Mouse (Mus musculus): ENCODE results near the gene Dazap1. TPM values are rescaled to one million over a fixed set of nuclear protein-coding genes. Genes with fewer than 3 reads are reported as not detected.

The Dazap1 gene
- total RNA-seq, 4 experiments from 2014 or later: 72.3 to 125 (median 90.3) TPM

DNA sequence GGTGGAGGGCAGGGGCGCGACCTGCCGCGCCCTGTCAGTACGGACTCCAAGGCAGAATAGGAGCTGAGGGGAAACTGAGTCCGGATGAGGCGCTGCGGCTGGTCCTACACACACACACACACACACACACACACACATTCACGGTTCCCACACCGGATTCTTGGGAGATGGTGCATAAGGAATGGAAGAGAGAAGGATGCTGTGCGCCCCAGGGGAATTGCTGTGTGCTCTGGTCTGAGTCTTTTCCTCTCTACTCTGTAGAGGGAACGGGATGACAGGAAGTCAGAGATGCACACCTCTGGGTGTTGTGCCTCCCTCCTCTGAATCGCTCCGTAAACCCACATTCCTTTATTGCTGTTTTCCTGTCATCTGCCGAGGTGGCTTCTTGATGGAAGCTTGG, 38.0 kb downstream of the Dazap1 start:
- DNase-seq: no peak

DNA sequence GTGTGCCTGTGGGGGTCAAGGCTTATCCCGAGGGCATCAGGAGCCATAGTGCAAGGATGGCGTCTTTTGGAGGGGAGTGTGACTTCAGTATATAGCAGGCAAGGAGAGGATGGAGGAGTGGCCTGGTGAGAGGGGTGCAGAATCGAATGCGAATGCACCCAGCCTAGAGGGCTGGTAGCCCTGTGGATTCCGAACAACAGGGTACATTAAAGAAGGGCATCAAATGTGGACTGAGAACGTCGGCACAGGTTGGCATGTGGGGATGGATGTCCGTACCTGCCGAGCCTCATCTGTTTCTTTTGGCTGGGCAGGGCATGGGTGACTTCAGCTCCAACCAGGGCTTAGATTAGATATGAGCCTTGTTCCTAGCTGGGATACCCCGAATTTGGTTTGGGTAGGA, 38.5 kb downstream of the Dazap1 start:
- no peak for DNase-seq

GRCm38 (mm10) chr10:80300672-80301181, 39.4 kb downstream of the Dazap1 start:
- DNase-seq: no peak

DNA sequence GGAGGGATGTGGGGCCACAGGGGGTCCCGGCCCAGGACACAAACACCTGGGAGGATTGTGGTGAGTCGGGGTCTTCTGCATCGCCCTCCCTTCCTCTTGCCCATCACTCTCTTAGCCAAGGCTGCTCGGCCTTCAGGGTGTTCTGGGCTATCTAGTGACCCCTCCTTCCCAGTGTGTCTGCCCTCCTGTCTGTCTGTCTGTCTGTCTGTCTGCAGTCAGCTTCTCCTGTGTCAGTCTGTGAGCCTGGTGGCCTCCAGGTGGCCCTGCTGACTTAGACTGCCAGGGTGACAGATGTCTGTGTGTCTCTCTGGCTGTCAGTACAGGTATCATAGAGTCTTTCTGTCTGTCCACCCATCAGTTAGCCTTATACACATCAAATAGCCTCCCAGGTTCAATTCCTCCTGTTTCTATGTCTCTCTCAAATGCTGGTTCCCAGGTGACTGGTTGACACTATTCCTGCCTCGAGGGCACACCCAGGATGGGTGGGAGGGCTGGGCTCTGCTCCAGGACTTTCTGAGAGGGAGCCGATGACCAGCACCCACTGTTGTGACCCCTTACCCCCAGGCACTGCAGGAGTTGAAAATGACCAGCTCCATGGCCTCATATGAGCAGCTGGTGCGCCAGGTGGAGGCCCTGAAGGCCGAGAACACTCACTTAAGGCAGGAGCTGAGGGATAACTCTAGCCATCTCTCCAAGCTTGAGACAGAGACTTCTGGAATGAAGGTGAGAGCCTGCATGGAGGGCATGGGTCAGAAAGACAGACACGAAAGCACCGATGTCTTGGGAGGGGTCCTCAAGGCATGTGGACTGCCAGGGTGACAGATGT, 40.2 kb downstream of the Dazap1 start:
- DNase-seq: no peak

GRCm38 (mm10) chr10:80302082-80302355, 40.7 kb downstream of the Dazap1 start:
- no peak for DNase-seq

- no peak for DNase-seq
Measured at GRCm38 (mm10) chr10:80302471-80302881, 41.2 kb downstream of the Dazap1 start.

GRCm38 (mm10) chr10:80304458-80304857, 43.2 kb downstream of the Dazap1 start:
- DNase-seq: no peak

- DNase-seq: no peak
Measured at GRCm38 (mm10) chr10:80304862-80305261, 43.6 kb downstream of the Dazap1 start.

- no peak for DNase-seq
Measured at GRCm38 (mm10) chr10:80311560-80311959, 50.3 kb downstream of the Dazap1 start.

DNA sequence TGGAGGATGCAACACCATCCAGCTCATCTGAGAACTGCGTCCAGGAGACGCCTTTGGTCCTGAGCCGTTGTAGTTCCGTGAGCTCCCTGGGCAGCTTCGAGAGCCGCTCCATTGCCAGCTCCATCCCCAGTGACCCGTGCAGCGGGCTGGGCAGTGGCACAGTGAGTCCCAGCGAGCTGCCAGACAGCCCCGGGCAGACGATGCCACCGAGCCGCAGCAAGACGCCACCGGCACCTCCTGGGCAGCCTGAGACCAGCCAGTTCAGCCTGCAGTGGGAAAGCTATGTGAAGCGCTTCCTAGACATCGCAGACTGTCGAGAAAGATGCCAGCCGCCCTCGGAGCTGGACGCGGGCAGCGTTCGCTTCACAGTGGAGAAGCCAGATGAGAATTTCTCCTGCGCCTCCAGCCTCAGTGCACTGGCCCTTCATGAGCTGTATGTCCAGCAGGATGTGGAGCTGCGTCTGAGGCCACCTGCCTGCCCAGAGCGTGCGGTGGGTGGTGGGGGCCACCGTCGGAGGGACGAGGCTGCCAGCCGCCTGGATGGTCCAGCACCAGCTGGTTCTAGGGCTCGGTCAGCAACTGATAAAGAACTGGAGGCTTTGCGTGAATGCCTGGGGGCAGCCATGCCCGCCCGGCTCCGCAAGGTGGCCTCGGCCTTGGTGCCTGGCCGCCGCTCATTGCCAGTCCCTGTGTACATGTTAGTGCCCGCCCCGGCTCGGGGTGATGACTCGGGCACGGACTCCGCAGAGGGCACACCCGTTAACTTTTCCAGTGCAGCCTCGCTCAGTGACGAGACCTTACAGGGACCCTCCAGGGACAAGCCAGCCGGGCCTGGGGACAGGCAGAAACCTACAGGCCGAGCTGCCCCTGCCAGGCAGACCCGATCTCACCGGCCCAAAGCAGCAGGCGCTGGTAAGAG, 51.6 kb downstream of the Dazap1 start:
- no peak for DNase-seq

- no peak for DNase-seq
Measured at GRCm38 (mm10) chr10:80313627-80314201, 52.4 kb downstream of the Dazap1 start.

- DNase-seq: no peak
Measured at GRCm38 (mm10) chr10:80314494-80315001, 53.3 kb downstream of the Dazap1 start.

DNA sequence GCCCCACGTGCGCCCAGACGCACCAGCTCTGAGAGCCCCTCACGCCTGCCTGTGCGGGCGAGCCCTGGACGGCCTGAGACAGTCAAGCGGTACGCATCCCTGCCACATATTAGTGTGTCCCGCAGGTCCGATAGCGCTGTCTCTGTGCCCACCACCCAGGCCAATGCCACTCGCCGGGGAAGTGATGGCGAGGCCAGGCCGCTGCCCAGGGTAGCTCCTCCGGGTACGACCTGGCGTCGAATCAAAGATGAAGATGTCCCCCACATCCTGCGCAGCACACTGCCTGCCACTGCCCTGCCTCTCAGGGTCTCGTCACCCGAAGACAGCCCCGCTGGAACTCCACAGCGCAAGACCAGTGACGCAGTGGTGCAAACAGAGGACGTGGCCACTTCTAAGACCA, 54.0 kb downstream of the Dazap1 start:
- DNase-seq: no peak

- no peak for DNase-seq
Measured at GRCm38 (mm10) chr10:80316359-80316781, 55.1 kb downstream of the Dazap1 start.

GRCm38 (mm10) chr10:80317011-80317410, 55.7 kb downstream of the Dazap1 start:
- no peak for DNase-seq

- DNase-seq: peak; percentile 90
Measured at GRCm38 (mm10) chr10:80320340-80320760, 59.1 kb downstream of the Dazap1 start, which contains the start of gene 2310011J03Rik. TSS of gene 2310011J03Rik (minus strand) at chr10:80320537.

- no peak for DNase-seq
Measured at GRCm38 (mm10) chr10:80321014-80321669, 59.9 kb downstream of the Dazap1 start.

GRCm38 (mm10) chr10:80321670-80322581, 60.6 kb downstream of the Dazap1 start:
- no peak for DNase-seq

GRCm38 (mm10) chr10:80322811-80323211, 61.5 kb downstream of the Dazap1 start:
- no peak for DNase-seq

DNA sequence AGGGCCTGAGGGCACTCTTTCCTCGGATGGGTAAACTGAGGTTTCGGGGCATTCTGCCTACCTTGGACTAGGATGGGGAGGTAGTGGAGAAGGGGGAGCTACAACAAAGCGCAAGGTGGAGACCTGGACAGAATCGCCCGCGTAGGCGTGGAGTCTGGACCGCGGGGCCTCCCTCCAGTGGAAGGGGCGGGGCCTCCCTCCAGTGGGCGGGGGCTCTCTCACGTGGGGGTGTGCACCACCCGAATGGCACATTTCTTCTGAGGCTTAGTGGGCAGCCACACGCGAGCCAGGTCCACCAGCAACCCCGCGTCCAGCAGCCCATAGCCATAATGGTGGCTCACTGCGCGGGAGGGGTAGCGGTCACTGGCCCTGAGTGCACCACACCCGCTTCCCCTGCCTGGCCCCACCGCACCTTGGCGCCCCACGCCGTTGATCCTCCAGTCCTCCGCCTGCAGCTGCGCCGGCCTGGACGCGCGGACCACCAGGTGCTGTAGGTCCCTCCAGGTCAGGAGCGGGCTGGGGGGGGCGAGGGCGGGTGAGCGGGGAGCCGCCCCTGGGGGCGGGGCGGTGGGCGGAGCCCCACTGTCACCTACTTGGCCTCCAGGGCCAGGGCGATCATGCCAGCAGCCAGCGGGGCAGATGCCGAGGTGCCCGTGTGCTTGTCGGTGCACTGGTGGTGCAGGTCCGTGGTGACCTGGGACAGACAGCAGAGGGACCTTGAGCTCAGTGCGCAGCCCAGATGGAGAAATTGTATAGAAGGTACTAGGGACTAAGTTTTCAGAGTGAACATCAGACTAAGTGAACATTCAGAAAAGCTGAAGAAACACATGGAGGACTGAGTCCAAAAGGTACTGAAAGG, 62.2 kb downstream of the Dazap1 start:
- DNase-seq: peak; percentile 76
